Mouse (Mus musculus) CH12.LX (cell line): ENCODE data around the gene Stam.

ENCODE experiments used
- CTCF ChIP-seq, 2 experiments: IDR thresholded peaks in 1 of 2; conservative IDR thresholded peaks in 1 of 2; 2 replicates each; pipeline ENCODE4 v1.5.1; 2011 to 2012; ENCODE audit warnings: low read depth in 2 of 2, low read length in 2 of 2, improper control_type of control experiment in 1 of 2, inconsistent platforms in 1 of 2, mild to moderate bottlenecking in 1 of 2, moderate library complexity in 1 of 2
- ELF1 ChIP-seq: IDR thresholded peaks from 2 replicates; pipeline ENCODE4 v1.6.1; 2014; ENCODE audit warnings: low read depth, mild to moderate bottlenecking, inconsistent platforms, low read length, improper control_type of control experiment
- EP300 ChIP-seq: IDR thresholded peaks from 2 replicates; pipeline ENCODE4 v1.6.1; 2011; ENCODE audit warnings: low read length, improper control_type of control experiment
- MAFK ChIP-seq: IDR thresholded peaks from 2 replicates; pipeline ENCODE4 v1.6.1; 2011; ENCODE audit warnings: low read length, improper control_type of control experiment; ENCODE audit not compliant: insufficient replicate concordance
- MAX ChIP-seq: IDR thresholded peaks from 2 replicates; pipeline ENCODE4 v1.6.1; 2011; ENCODE audit warnings: low read length, improper control_type of control experiment
- NELFE ChIP-seq: IDR thresholded peaks from 2 replicates; pipeline ENCODE4 v1.6.1; 2011; ENCODE audit warnings: low read depth, low read length, improper control_type of control experiment
- POLR2A ChIP-seq: IDR thresholded peaks from 2 replicates; pipeline ENCODE4 v1.6.1; 2011; ENCODE audit warnings: low read depth, mild to moderate bottlenecking, improper control_type of control experiment, low read length
- POLR2AphosphoS2 ChIP-seq: IDR thresholded peaks from 2 replicates; pipeline ENCODE4 v1.6.1; 2011; ENCODE audit warnings: low read depth, low read length, improper control_type of control experiment
- RCOR1 ChIP-seq: conservative IDR thresholded peaks from 2 replicates; pipeline ENCODE4 v1.6.1; 2012; ENCODE audit warnings: low read depth, mild to moderate bottlenecking, inconsistent platforms, low read length, improper control_type of control experiment
- ZC3H11A ChIP-seq: IDR thresholded peaks from 2 replicates; pipeline ENCODE4 v1.6.1; 2012; ENCODE audit warnings: low read depth, mild to moderate bottlenecking, inconsistent platforms, low read length, improper control_type of control experiment
- ZNF384 ChIP-seq: IDR thresholded peaks from 2 replicates; pipeline ENCODE4 v1.6.1; 2012; ENCODE audit warnings: low read depth, low read length, improper control_type of control experiment, inconsistent platforms

GRCm38 (mm10) chr2:14041249-14041648, 32.6 kb upstream of the Stam start:
- TF ChIP-seq EP300: no peak
- TF ChIP-seq ELF1: no peak
- no peak for TF ChIP-seq CTCF (conservative IDR thresholded peaks at IDR 0.05 in 1 of 2, IDR thresholded peaks at IDR 0.05 in 1 of 2; ENCODE audit: low read depth in 2 of 2, low read length in 2 of 2)
- TF ChIP-seq MAX: no peak
- TF ChIP-seq NELFE: no peak
- TF ChIP-seq ZC3H11A: no peak
- no peak for TF ChIP-seq POLR2A
- no peak for TF ChIP-seq POLR2AphosphoS2
- TF ChIP-seq MAFK: no peak
- TF ChIP-seq RCOR1: no peak
- TF ChIP-seq ZNF384: no peak
